Mouse (Mus musculus) mouse trophoblast stem cell (cell line): ENCODE results near the gene Grap2.

Source experiments
- in situ Hi-C, 2 experiments: fragments of 300-500 bp; cut with MseI, MboI; formaldehyde crosslinking; loops; 2 replicates in 1 of 2; 3 replicates in 1 of 2; pipeline ENCODE4 v1.15.1; 2025

The Grap2 gene

GRCm38 (mm10) chr15:80572291-80572690 lies at the start of gene Grap2:
Grap2 (plus strand) TSS chr15:80572594.
- in situ Hi-C loops = no loop called here

GRCm38 (mm10) chr15:80529955-80530869 lies 42.2 kb upstream of the Grap2 start:
- in situ Hi-C loops = no loop called here

GRCm38 (mm10) chr15:80531026-80531425 lies 41.4 kb upstream of the Grap2 start:
- in situ Hi-C loops = no loop called here

GRCm38 (mm10) chr15:80532281-80533072 lies 39.9 kb upstream of the Grap2 start:
- in situ Hi-C loops = no loop called here

- in situ Hi-C loops = no loop called here
Observed at GRCm38 (mm10) chr15:80533274-80533673, 39.1 kb upstream of the Grap2 start.

GRCm38 (mm10) chr15:80536051-80536450 lies 36.3 kb upstream of the Grap2 start:
- in situ Hi-C loops = no loop called here

GRCm38 (mm10) chr15:80538075-80538474 lies 34.3 kb upstream of the Grap2 start:
- in situ Hi-C loops = no loop called here

- in situ Hi-C loops = no loop called here
Observed at GRCm38 (mm10) chr15:80538671-80539340, 33.6 kb upstream of the Grap2 start.

GRCm38 (mm10) chr15:80544115-80544514 lies 28.3 kb upstream of the Grap2 start:
- in situ Hi-C loops = no loop called here

- in situ Hi-C loops = no loop called here
Observed at GRCm38 (mm10) chr15:80545430-80545829, 27.0 kb upstream of the Grap2 start.

GRCm38 (mm10) chr15:80554860-80555822 lies 17.3 kb upstream of the Grap2 start:
- in situ Hi-C loops = no loop called here

- in situ Hi-C loops = no loop called here
Observed at GRCm38 (mm10) chr15:80556021-80556420, 16.4 kb upstream of the Grap2 start.

GRCm38 (mm10) chr15:80557745-80558144 lies 14.6 kb upstream of the Grap2 start:
- in situ Hi-C loops = no loop called here

- in situ Hi-C loops = no loop called here
Observed at GRCm38 (mm10) chr15:80559534-80559933, 12.9 kb upstream of the Grap2 start.

- in situ Hi-C loops = no loop called here
Observed at GRCm38 (mm10) chr15:80559978-80560377, 12.4 kb upstream of the Grap2 start.

GRCm38 (mm10) chr15:80560646-80561580 lies 11.5 kb upstream of the Grap2 start:
- in situ Hi-C loops = no loop called here

GRCm38 (mm10) chr15:80562446-80562845 lies 9.9 kb upstream of the Grap2 start:
- in situ Hi-C loops = no loop called here

GRCm38 (mm10) chr15:80563634-80564208 lies 8.7 kb upstream of the Grap2 start:
- in situ Hi-C loops = no loop called here

GRCm38 (mm10) chr15:80565106-80565665 lies 7.2 kb upstream of the Grap2 start, which contains the start of gene Enthd1:
Enthd1 (minus strand) TSS chr15:80565156.
- in situ Hi-C loops = no loop called here
